ENCODE assay signal across 8 mouse cellular contexts in the genomic region with DNA sequence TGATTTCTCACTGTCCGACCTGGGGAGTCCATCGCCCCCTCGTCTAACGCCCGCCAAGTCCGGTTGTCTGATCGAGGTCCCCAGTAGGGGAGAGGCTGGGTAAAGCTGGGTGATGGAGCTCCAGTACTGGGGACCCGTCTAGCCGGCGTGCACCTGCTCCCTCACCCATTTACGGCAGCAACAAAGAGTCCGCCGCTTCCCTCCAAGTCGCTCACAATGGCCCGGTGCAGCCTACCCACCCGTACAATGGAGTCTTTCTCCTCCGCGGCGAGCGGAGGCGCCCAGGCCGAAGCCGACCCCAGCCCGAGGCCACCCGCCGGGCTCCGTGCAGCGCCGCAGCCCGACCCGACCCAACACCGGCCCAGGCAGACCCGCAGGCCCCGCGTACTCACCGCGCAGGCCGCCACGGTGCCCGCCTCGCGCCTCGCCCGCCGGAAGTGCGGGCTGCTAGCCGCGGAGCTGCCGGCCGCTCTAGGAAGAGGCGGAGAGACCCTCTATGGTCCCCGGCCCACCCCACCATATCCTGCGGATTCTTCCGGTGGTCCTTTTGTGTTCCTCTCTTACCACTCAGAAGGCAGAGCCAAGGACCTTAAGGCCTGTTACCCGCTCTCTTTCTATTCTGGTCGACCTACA. TPM values are rescaled to one million over a fixed set of nuclear protein-coding genes. Genes with fewer than 3 reads are reported as not detected.
DNase-seq lines count a peak whose midpoint lies in the region; ATAC-seq and TF ChIP-seq lines count a peak whose summit lies in the region.

Gene Zfp422 (minus strand): TSS at position 461 of the 633 bp plus-strand sequence.

- peaks cover 5% of the 10 kb centered on the region for H3K36me3 ChIP-seq in erythroblast, embryonic 14.5 days (ENCODE audit: control insufficient read depth)
- peaks cover 27% of the 10 kb centered on the region for H3K36me3 ChIP-seq in intestine, embryonic 14.5 days (ENCODE audit: control insufficient read depth, insufficient read depth, low read length)
- H3K36me3 ChIP-seq in limb, embryonic 10.5 days, result peaks cover 36% of the 10 kb centered on the region
- peaks cover 18% of the 10 kb centered on the region for H3K36me3 ChIP-seq in midbrain, embryonic 13.5 days

- peak; percentile 23; the same call in 1 of the 2 replicates for TF ChIP-seq POLR2A in cortical plate, adult 2 months (IDR thresholded peaks at IDR 0.05; ENCODE audit: extremely low read depth, insufficient read depth, low read length)

- peak within 1 kb of the TSS; percentile 94 for H3K9ac ChIP-seq in intestine, embryonic 14.5 days (ENCODE audit: low read length)
- peak within 1 kb of the TSS; percentile 98 for H3K9ac ChIP-seq in midbrain, embryonic 13.5 days (replicated peaks)

- peak within 1 kb of the TSS; percentile 34 for H3K27ac ChIP-seq in cortical plate, adult 2 months (ENCODE audit: insufficient read depth, low read length)
- peak within 1 kb of the TSS; percentile 80 for H3K27ac ChIP-seq in intestine, embryonic 14.5 days (ENCODE audit: low read depth)
- peak within 1 kb of the TSS; percentile 99 for H3K27ac ChIP-seq in limb, embryonic 10.5 days
- H3K27ac ChIP-seq in midbrain, embryonic 13.5 days, result peak within 1 kb of the TSS; percentile 96

- DNase-seq in gastrocnemius, postnatal 36 days, result peak; percentile 54 to 60
- peak; percentile 90 for DNase-seq in intestine, embryonic 14.5 days (ENCODE audit: low spot score)
- DNase-seq in limb, embryonic 10.5 days (ENCODE audit: low spot score), result peak; percentile 86
- peak; percentile 33 to 56 for DNase-seq in spleen, adult 18-20 months

- H3K4me1 ChIP-seq in erythroblast, embryonic 14.5 days (ENCODE audit: control insufficient read depth), result peaks cover 13% of the 10 kb centered on the region
- H3K4me1 ChIP-seq in cortical plate, adult 2 months (ENCODE audit: control insufficient read depth, insufficient read depth, low read length), result peaks cover 3% of the 10 kb centered on the region
- peaks cover 6% of the 10 kb centered on the region; the same call in 1 of the 2 replicates for H3K4me1 ChIP-seq in intestine, embryonic 14.5 days (replicated peaks; ENCODE audit: control insufficient read depth, insufficient read depth, low read length)
- H3K4me1 ChIP-seq in limb, embryonic 10.5 days, result peaks cover 14% of the 10 kb centered on the region
- H3K4me1 ChIP-seq in midbrain, embryonic 13.5 days (replicated peaks), result peaks cover 26% of the 10 kb centered on the region

- under 1% methylated on average over 54 of the region's 56 CpGs for WGBS in intestine, embryonic 14.5 days
- under 1% methylated on average over 56 of the region's 56 CpGs for WGBS in limb, embryonic 10.5 days
- under 1% methylated on average over 56 of the region's 56 CpGs for WGBS in midbrain, embryonic 13.5 days

- TF ChIP-seq CTCF in cortical plate, adult 2 months (IDR thresholded peaks at IDR 0.05; ENCODE audit: extremely low read depth, insufficient read depth, low read length), result no peak

- H3K9me3 ChIP-seq in erythroblast, embryonic 14.5 days (ENCODE audit: control insufficient read depth, low read length), result no peaks in the 10 kb centered on the region
- no peaks in the 10 kb centered on the region for H3K9me3 ChIP-seq in intestine, embryonic 14.5 days (ENCODE audit: control insufficient read depth, low read length)
- H3K9me3 ChIP-seq in limb, embryonic 10.5 days (replicated peaks), result no peaks in the 10 kb centered on the region
- no peaks in the 10 kb centered on the region for H3K9me3 ChIP-seq in midbrain, embryonic 13.5 days

- H3K4me3 ChIP-seq in erythroblast, embryonic 14.5 days (replicated peaks), result peak within 1 kb of the TSS; percentile 72
- H3K4me3 ChIP-seq in cortical plate, adult 2 months (ENCODE audit: insufficient read depth, low read length), result peak within 1 kb of the TSS; percentile 99
- H3K4me3 ChIP-seq in intestine, embryonic 14.5 days (ENCODE audit: low read depth, low read length), result peak within 1 kb of the TSS; percentile 81
- H3K4me3 ChIP-seq in limb, embryonic 10.5 days, result peak within 1 kb of the TSS; percentile 89
- peak within 1 kb of the TSS; percentile 87 for H3K4me3 ChIP-seq in midbrain, embryonic 13.5 days (replicated peaks)

- H3K27me3 ChIP-seq in erythroblast, embryonic 14.5 days (ENCODE audit: control insufficient read depth), result peaks cover 12% of the 10 kb centered on the region
- no peaks in the 10 kb centered on the region for H3K27me3 ChIP-seq in intestine, embryonic 14.5 days (replicated peaks; ENCODE audit: control insufficient read depth, insufficient read depth, low read length)
- H3K27me3 ChIP-seq in limb, embryonic 10.5 days (ENCODE audit: low read depth, poor library complexity, severe bottlenecking), result no peaks in the 10 kb centered on the region
- no peaks in the 10 kb centered on the region for H3K27me3 ChIP-seq in midbrain, embryonic 13.5 days

- intact Hi-C loops in gastrocnemius, postnatal 36 days (cut with DNase I), result no loop called here

- H3K4me2 ChIP-seq in intestine, embryonic 14.5 days (ENCODE audit: low read length), result peak within 1 kb of the TSS; percentile 86
- peak within 1 kb of the TSS; percentile 74 for H3K4me2 ChIP-seq in midbrain, embryonic 13.5 days (replicated peaks)

- no peak for ATAC-seq in erythroblast, adult 5-6 weeks (replicated peaks; ENCODE audit: low FRiP score, poor library complexity, severe bottlenecking)
- peak; percentile 90 for ATAC-seq in intestine, embryonic 14.5 days (replicated peaks; ENCODE audit: low FRiP score, low TSS enrichment, low read depth)
- peak; percentile 97 for ATAC-seq in midbrain, embryonic 13.5 days

RNA-seq across cellular contexts. Expression of gene Zfp422, which starts in this region (rescaled TPM):
- 0.02 and 0.04 TPM in 2 replicates for polyA plus RNA-seq in erythroblast, embryonic 14.5 days (2012)
- 18.6 and 21.1 TPM in 2 replicates for total RNA-seq in erythroblast, adult 5-6 weeks (2015; ENCODE audit: low replicate concordance)
- total RNA-seq in erythroblast, adult 5-6 weeks (2017; ENCODE audit: low replicate concordance), result 3.9 and 8.5 TPM in 2 replicates
- polyA plus RNA-seq in cortical plate, adult 2 months (2012; rRNA removed), result 27.3 and 27.7 TPM in 2 replicates
- 1 to 10 TPM; 6.2 to 7.1 TPM for total RNA-seq in gastrocnemius, postnatal 36 days (2021)
- polyA plus RNA-seq in intestine, embryonic 14.5 days (2014; fragmentation: Nextera tagmentation; extraction: Ambion mirVana), result 147 and 164 TPM in 2 replicates
- polyA plus RNA-seq in limb, embryonic 10.5 days (2016; fragmentation: Nextera tagmentation; extraction: Ambion mirVana), result 235 and 264 TPM in 2 replicates
- polyA plus RNA-seq in midbrain, embryonic 13.5 days (2015; fragmentation: Nextera tagmentation; extraction: Ambion mirVana), result 237 and 241 TPM in 2 replicates

Comparison
In these comparisons a context has a peak if more than half of its experiments do, and no peak if none do; other contexts are left out.
1. RNA of gene Zfp422 (polyA plus RNA-seq): 235 to 264 TPM in limb, embryonic 10.5 days, 237 to 241 TPM in midbrain, embryonic 13.5 days, 147 to 164 TPM in intestine, embryonic 14.5 days and 27.3 to 27.7 TPM in cortical plate, adult 2 months; 0.02 to 0.04 TPM in erythroblast, embryonic 14.5 days; every median in the first group is over 10 times any median in the second.
2. H3K27ac ChIP-seq: peak in every context shown above with its lines; median percentile 99 in limb, embryonic 10.5 days; 96 in midbrain, embryonic 13.5 days; 80 in intestine, embryonic 14.5 days; 34 in cortical plate, adult 2 months.
3. Peak in every context shown above with its lines, with median percentiles within 50 percentile points of each other: H3K4me3 ChIP-seq and DNase-seq.